Mouse (Mus musculus) lung, adult 2 months (tissue): ENCODE results near the gene Rab13. TPM values are rescaled to one million over a fixed set of nuclear protein-coding genes. Genes with fewer than 3 reads are reported as not detected.

ENCODE experiments used
- DNase-seq: peaks from one replicate; pipeline ENCODE4 v3.0.0; 2022
- H3K4me1 ChIP-seq: fragments of 200-500 bp; 2 replicates; pipeline ENCODE4 v1.6.1; 2011; ENCODE audit warnings: low read length; ENCODE audit not compliant: control insufficient read depth, insufficient read depth
- H3K4me3 ChIP-seq: fragments of 200-500 bp; replicated peaks from 2 replicates; pipeline ENCODE3; 2011; ENCODE audit warnings: low read depth, mild to moderate bottlenecking, control low read depth, low read length; ENCODE audit errors: extremely low read depth
- CTCF ChIP-seq: fragments of 200-500 bp; IDR thresholded peaks from 2 replicates; pipeline ENCODE4 v1.5.1; 2011; ENCODE audit warnings: mild to moderate bottlenecking, low read length, control low read depth; ENCODE audit not compliant: insufficient read depth
- POLR2A ChIP-seq: fragments of 200-500 bp; IDR thresholded peaks from 2 replicates; pipeline ENCODE4 v1.6.1; 2011; ENCODE audit warnings: low read depth, mild to moderate bottlenecking, control low read depth, low read length, borderline replicate concordance; ENCODE audit errors: extremely low read depth
- WGBS: fragments of 180-500 bp; shearing (Covaris S2); methylation state at CpG from one replicate; pipeline ENCODE4 v1.1.7; 2018; 5-methylcytosine and 5-hydroxymethylcytosine counted together
- polyA plus RNA-seq: library from polyadenylated mRNA; depleted of rRNA; stranded (reverse); fragments of >200 nt; gene quantifications from 2 replicates; pipeline ENCODE4 v1.2.3, GENCODE M21; 2012

The Rab13 gene
- polyA plus RNA-seq, 1 experiment: 5.8 TPM

GRCm38 (mm10) chr3:90222455-90222854 lies 9.0 kb downstream of the Rab13 start:
- 73% methylated on average over 4 of the region's 4 CpGs for WGBS
- H3K4me3 ChIP-seq: no peak overlapping the region
- H3K4me1 ChIP-seq: peaks cover 9% of the 10 kb centered on the region
- DNase-seq: no peak
- TF ChIP-seq CTCF: no peak
- TF ChIP-seq POLR2A: no peak

DNA sequence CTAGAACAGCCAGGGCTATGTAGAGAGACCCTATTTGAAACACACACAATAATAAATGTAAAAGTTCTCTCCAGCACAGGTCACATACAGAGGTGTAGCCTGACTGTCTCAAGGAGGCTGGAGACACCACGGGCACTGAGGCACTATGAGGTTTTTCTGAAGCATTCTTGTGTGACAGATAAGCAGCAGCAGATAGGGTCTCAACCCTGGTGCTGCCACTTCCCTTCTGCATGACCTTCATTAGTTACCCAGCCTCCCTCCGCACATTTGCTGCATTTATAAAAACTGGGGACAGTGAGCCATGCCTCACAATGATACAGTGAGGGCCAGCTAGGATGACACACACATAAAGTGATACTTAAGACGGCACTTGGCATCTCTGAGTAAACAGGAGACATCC lies 9.4 kb downstream of the Rab13 start:
- peaks cover 9% of the 10 kb centered on the region for H3K4me1 ChIP-seq
- WGBS: 51% methylated on average over 3 of the region's 3 CpGs
- H3K4me3 ChIP-seq: no peak overlapping the region
- no peak for DNase-seq
- no peak for TF ChIP-seq CTCF
- TF ChIP-seq POLR2A: no peak

DNA sequence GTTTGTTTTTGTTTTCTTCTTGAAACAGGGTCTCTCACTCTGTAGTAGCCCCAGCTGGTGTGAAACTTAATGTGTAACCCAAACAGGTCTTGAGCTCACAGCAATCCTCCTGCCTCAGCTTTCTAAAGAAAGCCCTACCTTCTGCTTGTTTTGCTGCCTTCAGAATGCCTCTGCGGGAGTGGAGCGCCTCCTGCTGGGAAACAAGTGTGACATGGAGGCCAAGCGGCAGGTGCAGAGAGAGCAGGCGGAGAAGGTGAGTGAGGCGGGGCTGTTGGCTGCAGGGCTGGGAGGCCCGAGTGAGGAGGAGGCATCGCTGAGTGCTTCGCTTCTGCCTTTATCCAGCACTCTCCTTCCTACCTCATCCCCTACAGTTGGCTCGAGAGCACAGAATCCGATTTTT lies 10.8 kb downstream of the Rab13 start:
- no peak for TF ChIP-seq CTCF
- TF ChIP-seq POLR2A: no peak
- Histone ChIP-seq H3K4me1 (peaks cover 9% of the 10 kb centered on the region), H3K4me3 (no peak overlapping the region)
- WGBS: 82% methylated on average over 10 of the region's 10 CpGs
- no peak for DNase-seq

- 11% methylated on average over 8 of the region's 8 CpGs for WGBS
- TF ChIP-seq POLR2A (no peak), CTCF (no peak)
Measured at GRCm38 (mm10) chr3:90231075-90231474, 17.6 kb downstream of the Rab13 start.

GRCm38 (mm10) chr3:90231507-90232333 lies 18.2 kb downstream of the Rab13 start, which contains the start of gene Jtb:
Jtb (plus strand) TSS chr3:90231597.
- peak; percentile 89 for DNase-seq

More at GRCm38 (mm10) chr3:90231075-90231474, 17.6 kb downstream of the Rab13 start:
- Histone ChIP-seq H3K4me1 (no peaks in the 10 kb centered on the region), H3K4me3 (peak overlapping the region; percentile 72)
- no peak for DNase-seq

DNA sequence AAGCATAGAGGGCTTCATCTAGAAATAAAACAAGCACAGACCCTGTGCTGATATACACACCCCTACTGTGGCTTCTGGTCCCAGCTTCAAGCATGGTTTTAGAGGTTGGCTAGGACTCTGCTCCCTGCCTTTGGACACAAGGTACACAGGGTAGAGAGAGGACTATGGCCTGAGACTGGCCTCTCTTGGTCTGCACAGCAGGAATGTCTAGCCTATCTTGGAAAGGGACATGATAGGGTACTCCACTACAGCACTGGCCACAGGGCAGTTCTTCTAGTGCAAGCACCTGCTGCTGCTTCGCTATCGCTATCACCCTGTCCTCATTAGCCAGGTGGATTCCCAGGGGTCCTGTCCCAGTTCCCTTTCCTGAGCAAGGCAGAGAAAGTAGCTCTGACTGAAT lies 27.8 kb downstream of the Rab13 start:
- H3K4me3 ChIP-seq: no peak overlapping the region
- 90% methylated on average over 2 of the region's 2 CpGs for WGBS
- no peak for TF ChIP-seq CTCF
- no peak for TF ChIP-seq POLR2A
- DNase-seq: no peak
- H3K4me1 ChIP-seq: peaks cover 2% of the 10 kb centered on the region; the same call in 1 of the 2 replicates

More at GRCm38 (mm10) chr3:90231507-90232333, 18.2 kb downstream of the Rab13 start, which contains the start of gene Jtb:
- TF ChIP-seq CTCF (no peak), POLR2A (peak; percentile 84; the same call in 1 of the 2 replicates)
- under 1% methylated on average over 61 of the region's 61 CpGs for WGBS
- Histone ChIP-seq H3K4me1 (no peaks in the 10 kb centered on the region), H3K4me3 (peak within 1 kb of the TSS; percentile 72)

DNA sequence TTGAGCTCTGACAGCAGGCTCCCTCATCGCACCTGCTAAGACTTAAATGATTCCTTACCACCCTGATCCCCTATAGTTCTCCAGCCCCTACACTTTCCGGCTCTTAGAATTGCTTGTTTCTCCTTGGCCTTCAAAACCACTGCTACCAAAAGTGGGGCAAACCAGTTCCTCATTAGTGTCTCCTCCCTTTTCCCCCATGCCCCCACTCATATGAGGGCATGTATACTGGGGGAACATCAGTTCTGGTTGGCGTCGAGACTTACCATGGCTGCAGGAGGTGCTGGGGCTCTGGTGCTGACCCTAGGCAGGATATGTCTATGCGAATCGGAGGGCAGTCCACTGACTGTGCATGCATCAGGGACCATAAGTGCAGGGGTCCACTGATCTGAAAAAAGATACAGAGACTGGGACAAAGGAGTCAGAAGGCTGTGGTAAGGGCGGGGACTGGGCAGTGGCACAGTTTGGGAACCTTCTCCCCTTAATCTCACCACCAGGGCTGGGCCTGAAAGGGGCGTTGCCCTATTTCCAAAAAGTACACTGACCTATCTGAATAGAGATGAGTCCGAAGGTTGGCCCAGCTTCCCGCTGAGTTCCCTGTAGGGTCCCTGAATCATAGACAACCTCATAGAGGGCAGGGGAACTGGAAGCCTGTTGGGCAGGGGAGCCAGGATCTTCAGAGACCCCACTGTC lies 28.3 kb downstream of the Rab13 start:
- Histone ChIP-seq H3K4me1 (peaks cover 2% of the 10 kb centered on the region; the same call in 1 of the 2 replicates), H3K4me3 (no peak overlapping the region)
- TF ChIP-seq CTCF (no peak), POLR2A (no peak)
- 86% methylated on average over 10 of the region's 10 CpGs for WGBS
- DNase-seq: no peak

DNA sequence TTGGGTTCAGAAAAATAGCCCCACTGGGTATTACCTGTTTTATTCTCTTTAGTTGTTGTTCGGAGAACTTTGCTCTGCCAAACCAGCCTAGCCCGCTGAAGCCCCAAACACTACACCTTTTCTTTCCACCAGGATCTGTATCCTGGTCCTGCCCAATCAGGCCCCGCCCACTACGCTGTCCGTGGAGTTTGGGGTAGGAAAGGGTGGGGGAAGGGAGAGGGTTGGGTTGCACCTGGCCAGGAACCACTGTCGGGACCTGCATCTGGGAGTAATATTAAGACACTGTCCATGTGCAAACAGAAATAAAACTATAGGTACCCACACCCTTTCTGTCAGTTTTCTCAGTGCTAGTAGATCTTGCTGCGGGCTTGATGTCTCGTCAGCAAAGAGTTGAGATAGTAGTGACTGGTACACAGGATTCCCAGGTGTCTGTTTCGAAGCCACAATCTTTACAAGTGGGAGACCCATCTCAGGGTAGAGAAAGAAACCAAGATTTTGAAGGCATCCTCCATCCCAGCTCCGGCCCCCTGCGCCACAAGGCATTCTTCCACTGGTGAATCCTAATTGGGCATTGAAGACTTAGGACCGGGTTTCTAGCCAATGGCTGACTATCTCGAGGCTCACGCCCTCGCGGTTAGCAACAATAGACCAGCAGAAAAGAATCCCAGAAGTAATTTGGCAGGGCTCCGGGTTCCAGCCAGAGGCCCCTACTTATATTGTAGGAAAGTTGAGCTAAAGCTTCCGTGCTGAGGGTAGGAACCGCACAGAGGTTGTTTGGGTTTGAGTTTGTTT lies 29.7 kb downstream of the Rab13 start, which contains the start of gene Creb3l4:
Creb3l4 (minus strand) TSS at position 529 of the 792 bp plus-strand sequence.
- TF ChIP-seq CTCF: no peak
- no peak; the same call in 1 of the 2 replicates for TF ChIP-seq POLR2A
- DNase-seq: peak; percentile 61
- peak within 1 kb of the TSS; percentile 45 for H3K4me3 ChIP-seq
- H3K4me1 ChIP-seq: peaks cover 2% of the 10 kb centered on the region; the same call in 1 of the 2 replicates
- WGBS: 17% methylated on average over 19 of the region's 19 CpGs

- WGBS: 41% methylated on average over 2 of the region's 2 CpGs
Measured at GRCm38 (mm10) chr3:90245406-90245805, 31.9 kb downstream of the Rab13 start.

More at GRCm38 (mm10) chr3:90245406-90245805, 31.9 kb downstream of the Rab13 start:
- no peak for TF ChIP-seq POLR2A
- TF ChIP-seq CTCF: no peak
- no peak overlapping the region for H3K4me3 ChIP-seq
- H3K4me1 ChIP-seq: peaks cover 6% of the 10 kb centered on the region
- DNase-seq: no peak
